Mouse (Mus musculus): ENCODE measurements around the gene Rasl10a. TPM values are rescaled to one million over a fixed set of nuclear protein-coding genes. Genes with fewer than 3 reads are reported as not detected.

Gene Rasl10a
- total RNA-seq, 2 experiments from 2014 or later, result 0.69 to 1.9 TPM

Small RNAs within 50 kb of the gene (microRNA-seq; reads per million reads assigned to microRNA genes)
- gene Gm47296, result 0 to 0.24 reads per million in 2 experiments

Other genes starting within 250 kb of the Rasl10a start
- gene Nf2, start 208.6 kb upstream of the Rasl10a start, total RNA-seq (2021), result 100 to 1,000 TPM in 1 of 2 experiments, 10 to 100 TPM in 1; 97.2 to 100 TPM
- gene Nipsnap1, start 184.2 kb upstream of the Rasl10a start, total RNA-seq (2021), result 1 to 10 TPM; 2.5 to 2.6 TPM
- gene Thoc5, start 162.8 kb upstream of the Rasl10a start, total RNA-seq (2021), result 10 to 100 TPM; 19.7 to 21.5 TPM
- under 1 TPM in 1 of 2 experiments, not detected in 1; 0.07 TPM for gene Nefh, start 110.1 kb upstream of the Rasl10a start, total RNA-seq (2021)
- 10 to 100 TPM; 46.8 to 50.9 TPM for gene Ap1b1, start 71.3 kb upstream of the Rasl10a start, total RNA-seq (2021)
- gene Gas2l1, start 7.2 kb downstream of the Rasl10a start, total RNA-seq (2021), result 10 to 100 TPM; 20.9 to 21.6 TPM
- gene Rhbdd3, start 40.8 kb downstream of the Rasl10a start, total RNA-seq (2021), result 10 to 100 TPM; 19.7 to 19.9 TPM
- gene Ewsr1, start 41.1 kb downstream of the Rasl10a start, total RNA-seq (2021), result 100 to 1,000 TPM; 167 to 175 TPM
- 1 to 10 TPM; 4.7 to 5.1 TPM for gene Emid1, start 94.1 kb downstream of the Rasl10a start, total RNA-seq (2021)
- gene Kremen1, start 203.4 kb downstream of the Rasl10a start, total RNA-seq (2021), result 10 to 100 TPM; 73.4 to 80.7 TPM